Mouse (Mus musculus) midbrain, postnatal 0 days (tissue): Measurements from ENCODE around the gene Mindy1. TPM values are rescaled to one million over a fixed set of nuclear protein-coding genes. Genes with fewer than 3 reads are reported as not detected.

ENCODE experiments used
- ATAC-seq: fragments of 200-750 bp; cut with Nextera tagmentation; 2 replicates; pipeline ENCODE4 v1.8.0; 2017; ENCODE audit warnings: moderate number of reproducible peaks, mild to moderate bottlenecking, moderate TSS enrichment, moderate library complexity; ENCODE audit not compliant: low FRiP score
- DNase-seq: peaks from one replicate; pipeline ENCODE4 v3.0.0-alpha.2; 2015; ENCODE audit warnings: low spot score
- H3K27ac ChIP-seq: fragments of 300-500 bp; sonication (generic); 2 replicates; pipeline ENCODE4 v1.5.1; 2014; ENCODE audit warnings: low read depth, mild to moderate bottlenecking, low read length, mixed read lengths
- H3K27me3 ChIP-seq: fragments of 300-500 bp; sonication (generic); 2 replicates; pipeline ENCODE4 v1.6.1; 2014; ENCODE audit warnings: low read length, control low read depth, mixed read lengths; ENCODE audit not compliant: insufficient read depth
- H3K36me3 ChIP-seq: fragments of 300-500 bp; sonication (generic); 2 replicates; pipeline ENCODE4 v1.6.1; 2014; ENCODE audit warnings: low read length, control low read depth, mixed read lengths; ENCODE audit not compliant: insufficient read depth
- H3K4me1 ChIP-seq: fragments of 300-500 bp; sonication (generic); 2 replicates; pipeline ENCODE4 v1.6.1; 2014; ENCODE audit warnings: mild to moderate bottlenecking, control low read depth, antibody characterized with exemption, low read length, mixed read lengths; ENCODE audit not compliant: insufficient read depth
- H3K4me2 ChIP-seq: fragments of 300-500 bp; sonication (generic); 2 replicates; pipeline ENCODE4 v1.6.1; 2014; ENCODE audit warnings: low read depth, mild to moderate bottlenecking, low read length, mixed read lengths; ENCODE audit not compliant: poor library complexity, severe bottlenecking
- H3K4me3 ChIP-seq: fragments of 300-500 bp; sonication (generic); 2 replicates; pipeline ENCODE4 v1.5.1; 2014; ENCODE audit warnings: low read depth, mild to moderate bottlenecking, low read length, moderate library complexity
- H3K9ac ChIP-seq: fragments of 300-500 bp; sonication (generic); replicated peaks from 2 replicates; pipeline ENCODE4 v1.6.1; 2014; ENCODE audit warnings: mild to moderate bottlenecking, low read length, moderate library complexity, mixed read lengths; ENCODE audit not compliant: poor library complexity, severe bottlenecking
- H3K9me3 ChIP-seq: fragments of 300-500 bp; sonication (generic); 2 replicates; pipeline ENCODE4 v1.6.1; 2016; ENCODE audit warnings: low read length, control low read depth
- CTCF ChIP-seq: IDR thresholded peaks from 2 replicates; pipeline ENCODE4 v1.5.1; 2016; ENCODE audit warnings: antibody characterized with exemption, mild to moderate bottlenecking
- WGBS: fragments of 180-500 bp; shearing (Covaris S2); extraction: QIAGEN DNeasy Blood & Tissue Kit; methylation state at CpG from one replicate; pipeline ENCODE4 v1.1.7; 2014; 5-methylcytosine and 5-hydroxymethylcytosine counted together
- polyA plus RNA-seq: library from polyadenylated mRNA; unstranded; fragments of >200 nt; fragmentation: Nextera tagmentation; extraction: Ambion mirVana; gene quantifications from 2 replicates; pipeline ENCODE4 v1.2.1, GENCODE M21; 2015
- total RNA-seq: library from RNA; depleted of rRNA; stranded (reverse); fragments of >200 nt; gene quantifications from 2 replicates; pipeline ENCODE4 v1.2.3, GENCODE M21; 2014

The Mindy1 gene
- total and polyA plus RNA-seq, 2 experiments from 2014 or later = 34.8 to 37.1 TPM

DNA sequence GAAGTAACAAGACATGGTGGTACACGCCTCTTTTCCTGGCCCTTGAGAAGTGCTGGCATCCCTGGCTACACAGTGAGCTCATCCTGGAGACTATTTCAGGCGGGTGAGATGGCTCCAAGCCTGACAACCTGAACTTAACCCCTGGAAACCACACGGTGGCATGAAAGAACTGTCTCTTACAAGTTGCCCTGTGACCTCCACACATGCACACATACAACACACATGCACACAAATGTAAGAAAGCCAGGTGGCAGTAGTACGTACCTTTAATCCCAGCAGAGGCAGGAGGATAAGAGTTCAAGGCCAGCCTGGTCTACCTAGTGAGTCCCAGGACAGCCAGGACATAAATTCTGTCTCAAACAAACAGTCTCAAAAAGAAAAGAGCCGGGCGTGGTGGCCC lies 42.1 kb upstream of the Mindy1 start:
- H3K4me1 ChIP-seq = no peaks in the 10 kb centered on the region
- H3K9me3 ChIP-seq = no peaks in the 10 kb centered on the region
- H3K9ac ChIP-seq = no peak overlapping the region
- H3K4me2 ChIP-seq = no peak overlapping the region
- DNase-seq = no peak
- no peaks in the 10 kb centered on the region for H3K27me3 ChIP-seq
- H3K4me3 ChIP-seq = no peak overlapping the region
- TF ChIP-seq CTCF = peak; percentile 14
- ATAC-seq = no peak
- 87% methylated on average over 6 of the region's 6 CpGs for WGBS
- peaks cover 21% of the 10 kb centered on the region for H3K36me3 ChIP-seq
- no peak overlapping the region for H3K27ac ChIP-seq

DNA sequence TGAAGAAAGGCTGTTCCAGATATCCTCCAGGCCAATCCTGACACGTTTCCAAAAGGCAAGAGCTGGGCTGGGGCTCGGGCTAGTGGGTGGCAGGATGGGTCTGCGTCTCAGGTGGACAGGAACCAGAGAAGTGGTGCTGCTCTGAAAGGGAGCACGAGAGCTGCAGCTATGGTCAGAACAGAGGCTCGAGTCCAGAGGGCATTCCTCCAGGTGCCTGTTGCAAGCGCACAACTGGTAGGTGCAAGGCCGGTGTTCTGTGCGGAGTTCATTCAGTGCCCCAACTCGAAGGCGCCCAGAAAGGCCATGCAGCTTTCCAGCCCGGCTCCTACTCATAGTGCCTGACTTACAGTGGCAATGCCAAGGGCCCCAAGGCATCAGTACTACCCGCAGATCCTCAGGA lies 41.2 kb upstream of the Mindy1 start:
- Histone ChIP-seq H3K9ac (no peak overlapping the region), H3K4me3 (no peak overlapping the region), H3K4me1 (no peaks in the 10 kb centered on the region), H3K27me3 (no peaks in the 10 kb centered on the region), H3K9me3 (no peaks in the 10 kb centered on the region), H3K27ac (no peak overlapping the region), H3K36me3 (peaks cover 18% of the 10 kb centered on the region), H3K4me2 (no peak overlapping the region)
- WGBS = 90% methylated on average over 12 of the region's 12 CpGs
- TF ChIP-seq CTCF = no peak
- DNase-seq = no peak
- ATAC-seq = no peak

DNA sequence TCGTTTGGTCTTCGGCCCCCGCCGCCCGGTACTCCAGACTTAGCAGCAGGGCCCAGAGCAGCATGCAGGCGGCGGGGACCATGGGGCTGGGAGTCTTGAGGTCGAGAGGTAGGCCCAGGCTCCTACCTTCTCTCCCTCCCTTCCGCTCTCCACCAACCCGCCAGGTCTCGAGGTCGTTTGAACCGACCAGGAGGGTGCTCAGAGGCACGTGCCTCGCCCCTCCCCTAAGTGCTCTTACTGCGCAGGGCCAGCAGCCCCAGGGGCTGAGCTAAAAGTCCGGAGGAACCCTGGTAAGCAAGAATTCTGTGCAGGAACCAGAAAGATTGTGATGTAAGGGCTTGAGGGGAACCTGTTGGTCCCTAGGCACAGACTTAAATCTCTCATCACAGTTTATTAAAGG lies 40.2 kb upstream of the Mindy1 start:
- Histone ChIP-seq H3K4me1 (no peaks in the 10 kb centered on the region), H3K27me3 (no peaks in the 10 kb centered on the region), H3K4me2 (no peak overlapping the region), H3K9ac (no peak overlapping the region), H3K27ac (no peak overlapping the region), H3K36me3 (peaks cover 17% of the 10 kb centered on the region), H3K9me3 (no peaks in the 10 kb centered on the region), H3K4me3 (no peak overlapping the region)
- no peak for TF ChIP-seq CTCF
- DNase-seq = no peak
- 37% methylated on average over 16 of the region's 17 CpGs for WGBS
- ATAC-seq = no peak

DNA sequence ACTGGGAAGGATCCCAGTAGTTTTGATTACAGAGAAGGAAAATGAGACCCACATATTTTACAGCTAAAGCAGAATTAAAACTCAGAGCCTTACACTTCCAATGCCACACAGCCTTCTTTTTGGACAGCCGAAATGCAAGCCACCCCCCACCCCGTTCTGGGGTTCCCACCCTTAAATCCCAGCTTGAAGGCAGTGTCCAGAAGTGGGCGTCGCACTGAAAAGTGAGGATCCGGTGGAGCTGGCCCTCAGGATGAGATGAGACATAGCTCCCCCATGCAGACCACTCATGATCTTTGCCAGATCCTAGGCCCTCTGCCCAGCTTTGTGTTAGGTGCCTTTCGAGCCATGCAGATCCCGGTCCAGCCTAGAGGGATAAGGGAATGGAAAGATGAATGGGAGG lies 39.6 kb upstream of the Mindy1 start, which contains the start of gene Gm128:
TSS of gene Gm128 (minus strand) at position 101 of the 400 bp plus-strand sequence.
- Histone ChIP-seq H3K27ac (no peak within 1 kb of the TSS), H3K4me3 (no peak within 1 kb of the TSS), H3K27me3 (no peaks in the 10 kb centered on the region), H3K4me2 (no peak within 1 kb of the TSS), H3K9ac (no peak within 1 kb of the TSS), H3K9me3 (no peaks in the 10 kb centered on the region), H3K4me1 (no peaks in the 10 kb centered on the region), H3K36me3 (peaks cover 13% of the 10 kb centered on the region)
- TF ChIP-seq CTCF = no peak
- DNase-seq (no peak), ATAC-seq (no peak)
- WGBS = 81% methylated on average over 7 of the region's 7 CpGs

DNA sequence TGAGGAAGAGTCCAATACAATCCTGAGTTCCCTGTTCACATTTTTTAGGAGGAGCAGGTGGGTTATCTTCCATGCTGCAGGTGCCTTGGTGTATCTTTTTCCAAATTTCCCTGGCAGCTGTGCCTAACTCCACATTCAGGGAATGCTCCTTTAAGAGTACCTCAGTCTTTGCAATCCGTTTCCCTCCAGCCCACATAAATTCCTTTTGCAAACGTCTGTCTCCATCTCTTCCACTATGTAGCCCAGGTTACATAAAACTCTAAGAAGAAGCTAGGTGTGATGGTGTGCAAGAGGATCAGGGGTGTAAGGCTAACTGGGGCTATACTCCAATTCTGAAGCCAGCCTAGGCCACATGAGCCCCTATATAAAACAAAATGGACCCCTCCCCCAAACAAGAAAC lies 38.1 kb upstream of the Mindy1 start:
- peaks cover 4% of the 10 kb centered on the region; the same call in 1 of the 2 replicates for H3K36me3 ChIP-seq
- H3K9me3 ChIP-seq = no peaks in the 10 kb centered on the region
- no peak overlapping the region for H3K9ac ChIP-seq
- WGBS = 84% methylated on average over 2 of the region's 2 CpGs
- no peak for TF ChIP-seq CTCF
- no peak overlapping the region for H3K4me3 ChIP-seq
- no peak overlapping the region for H3K27ac ChIP-seq
- H3K4me1 ChIP-seq = no peaks in the 10 kb centered on the region
- DNase-seq = no peak
- no peak overlapping the region for H3K4me2 ChIP-seq
- no peaks in the 10 kb centered on the region for H3K27me3 ChIP-seq
- no peak for ATAC-seq

DNA sequence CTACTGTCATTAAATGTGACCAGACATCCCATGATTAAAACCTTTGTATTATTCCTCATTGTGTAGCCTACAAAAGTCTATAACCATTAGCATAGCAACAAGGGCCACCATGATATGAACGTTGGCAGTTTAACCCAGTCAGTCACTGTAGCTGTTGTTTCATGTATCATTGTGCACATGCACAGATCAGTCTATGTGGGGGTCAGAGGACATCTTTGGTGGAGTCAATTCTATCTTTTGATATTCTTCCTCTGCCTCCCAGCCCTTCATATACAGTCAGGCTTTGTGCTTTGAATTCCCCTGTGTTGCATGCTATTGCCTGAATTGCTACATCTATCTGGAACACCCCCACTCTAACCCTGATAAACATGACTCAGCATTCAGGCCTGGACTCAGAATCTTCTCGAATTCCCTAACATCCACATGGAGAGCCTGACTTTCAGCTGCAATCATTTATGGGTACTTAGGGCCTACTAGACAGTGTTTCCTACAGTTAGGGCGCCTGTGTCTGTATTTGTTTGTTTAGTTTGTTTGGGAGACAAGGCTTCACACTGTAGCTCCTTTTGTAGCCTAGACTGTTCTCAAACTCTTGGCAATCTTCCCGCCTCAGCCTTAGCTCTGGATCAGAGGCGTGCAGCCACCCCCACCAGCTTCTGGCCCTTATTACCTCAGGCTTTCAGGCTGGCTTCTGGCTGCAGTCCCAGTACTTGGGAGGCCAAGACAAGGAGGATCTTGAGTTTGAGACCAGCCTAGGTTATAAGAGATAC lies 34.5 kb upstream of the Mindy1 start:
- no peak overlapping the region for H3K4me2 ChIP-seq
- ATAC-seq = peak; percentile 44; the same call in 1 of the 2 replicates
- no peaks in the 10 kb centered on the region for H3K27me3 ChIP-seq

More for the DNA sequence above, 34.5 kb upstream of the Mindy1 start:
- Histone ChIP-seq H3K9me3 (no peaks in the 10 kb centered on the region), H3K4me3 (no peak overlapping the region), H3K9ac (no peak overlapping the region), H3K4me1 (no peaks in the 10 kb centered on the region), H3K36me3 (peaks cover 4% of the 10 kb centered on the region; the same call in 1 of the 2 replicates), H3K27ac (no peak overlapping the region)
- TF ChIP-seq CTCF = no peak
- peak; percentile 69 for DNase-seq
- WGBS = 76% methylated on average over 5 of the region's 5 CpGs
